Mouse (Mus musculus) small intestine, adult 2 months (tissue): ENCODE results near the gene Fcgrt. TPM values are rescaled to one million over a fixed set of nuclear protein-coding genes. Genes with fewer than 3 reads are reported as not detected.

Experiments
- H3K27ac ChIP-seq: fragments of 200-500 bp; 2 replicates; pipeline ENCODE4 v1.5.1; 2012; ENCODE audit warnings: low read depth, low read length, control low read depth, inconsistent platforms; ENCODE audit not compliant: insufficient read depth
- H3K27me3 ChIP-seq: fragments of 200-500 bp; 2 replicates; pipeline ENCODE4 v1.6.1; 2012; ENCODE audit warnings: mild to moderate bottlenecking, moderate library complexity, low read length, inconsistent platforms; ENCODE audit not compliant: control insufficient read depth, insufficient read depth
- H3K36me3 ChIP-seq: fragments of 200-500 bp; 2 replicates; pipeline ENCODE4 v1.6.1; 2012; ENCODE audit warnings: mild to moderate bottlenecking, low read length, control low read depth, inconsistent platforms; ENCODE audit not compliant: control insufficient read depth, insufficient read depth
- H3K4me1 ChIP-seq: fragments of 200-500 bp; 2 replicates; pipeline ENCODE4 v1.6.1; 2012; ENCODE audit warnings: low read length, inconsistent platforms, mixed read lengths; ENCODE audit not compliant: control insufficient read depth, insufficient read depth, insufficient read length
- H3K4me3 ChIP-seq: fragments of 200-500 bp; 2 replicates; pipeline ENCODE4 v1.5.1; 2012; ENCODE audit warnings: low read depth, mild to moderate bottlenecking, control low read depth, inconsistent platforms, low read length, moderate library complexity
- CTCF ChIP-seq: fragments of 200-500 bp; IDR thresholded peaks from 2 replicates; pipeline ENCODE4 v1.5.1; 2012; ENCODE audit warnings: low read depth, mild to moderate bottlenecking, control low read depth, inconsistent platforms, low read length, moderate library complexity, mixed read lengths; ENCODE audit not compliant: insufficient replicate concordance, insufficient read length; ENCODE audit errors: extremely low read depth
- POLR2A ChIP-seq: fragments of 200-500 bp; IDR thresholded peaks from 2 replicates; pipeline ENCODE4 v1.6.1; 2012; ENCODE audit warnings: low read depth, mild to moderate bottlenecking, control low read depth, inconsistent platforms, low read length, moderate library complexity
- WGBS: fragments of 180-500 bp; shearing (Covaris S2); methylation state at CpG from one replicate; pipeline ENCODE4 v1.1.7; 2018; 5-methylcytosine and 5-hydroxymethylcytosine counted together
- polyA plus RNA-seq: library from polyadenylated mRNA; depleted of rRNA; stranded (reverse); fragments of >200 nt; gene quantifications from 2 replicates; pipeline ENCODE4 v1.2.3, GENCODE M21; 2012

Fcgrt gene
- polyA plus RNA-seq, 1 experiment, result 78.3 TPM

DNA sequence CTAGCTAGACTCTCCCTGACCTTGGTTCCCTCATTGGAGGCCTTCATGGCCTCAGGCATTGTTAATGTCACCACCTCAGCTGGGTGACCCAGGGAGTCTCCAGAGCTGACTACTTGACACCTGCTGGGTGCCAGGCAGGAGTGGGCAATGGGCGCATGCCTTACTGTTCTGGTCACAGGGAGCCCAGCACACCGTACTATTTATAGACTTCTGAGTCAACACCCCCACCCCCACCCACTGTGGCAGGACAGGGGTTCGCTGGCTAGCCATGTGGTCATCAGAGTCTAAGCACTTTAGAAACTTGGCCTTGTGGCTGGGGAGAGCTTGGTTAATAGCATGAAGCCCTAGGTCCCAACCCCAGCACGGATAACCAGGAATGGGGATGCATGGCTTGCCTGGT is 28.2 kb downstream of the Fcgrt start:
- 76% methylated on average over 4 of the region's 4 CpGs for WGBS
- H3K4me3 ChIP-seq, result no peak overlapping the region
- H3K36me3 ChIP-seq, result peaks cover 31% of the 10 kb centered on the region
- TF ChIP-seq POLR2A, result no peak
- no peak for TF ChIP-seq CTCF
- H3K4me1 ChIP-seq, result no peaks in the 10 kb centered on the region; the same call in 1 of the 2 replicates
- no peak overlapping the region for H3K27ac ChIP-seq
- H3K27me3 ChIP-seq, result no peaks in the 10 kb centered on the region

GRCm38 (mm10) chr7:45073949-45074348 is 29.7 kb downstream of the Fcgrt start:
- no peak for TF ChIP-seq CTCF
- TF ChIP-seq POLR2A, result no peak
- H3K4me3 ChIP-seq, result no peak overlapping the region
- no peaks in the 10 kb centered on the region for H3K27me3 ChIP-seq
- no peak overlapping the region for H3K27ac ChIP-seq
- 88% methylated on average over 12 of the region's 12 CpGs for WGBS
- peaks cover 31% of the 10 kb centered on the region for H3K36me3 ChIP-seq
- H3K4me1 ChIP-seq, result no peaks in the 10 kb centered on the region; the same call in 1 of the 2 replicates

DNA sequence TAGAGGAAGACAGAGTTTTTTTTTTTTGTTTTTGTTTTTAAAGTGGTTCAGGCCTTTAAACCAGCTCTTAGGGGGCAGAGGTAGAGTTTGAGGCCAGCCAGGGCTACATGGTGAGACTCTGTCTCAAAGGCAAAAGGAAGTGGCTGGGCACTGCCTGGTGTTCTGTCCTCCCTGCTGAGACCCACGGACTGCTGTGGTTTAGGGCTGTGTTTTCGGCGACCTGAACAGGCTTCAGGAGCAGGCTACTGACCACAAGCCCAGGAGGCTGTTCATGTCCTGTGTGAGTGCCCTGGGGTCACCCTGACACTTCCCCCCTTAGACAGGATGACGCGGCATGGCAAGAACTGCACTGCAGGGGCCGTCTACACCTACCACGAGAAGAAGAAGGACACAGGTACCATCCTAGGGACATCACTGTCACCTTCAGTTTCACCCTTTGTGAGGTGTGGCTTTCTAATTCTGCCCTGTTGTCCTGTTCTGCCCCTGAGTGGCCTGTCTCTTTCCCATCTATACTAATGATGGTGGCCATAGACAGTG is 30.4 kb downstream of the Fcgrt start:
- no peak overlapping the region for H3K4me3 ChIP-seq
- TF ChIP-seq POLR2A (no peak), CTCF (no peak)
- no peaks in the 10 kb centered on the region; the same call in 1 of the 2 replicates for H3K4me1 ChIP-seq
- H3K27me3 ChIP-seq, result no peaks in the 10 kb centered on the region
- H3K27ac ChIP-seq, result no peak overlapping the region
- H3K36me3 ChIP-seq, result peaks cover 31% of the 10 kb centered on the region
- WGBS, result 78% methylated on average over 7 of the region's 7 CpGs

DNA sequence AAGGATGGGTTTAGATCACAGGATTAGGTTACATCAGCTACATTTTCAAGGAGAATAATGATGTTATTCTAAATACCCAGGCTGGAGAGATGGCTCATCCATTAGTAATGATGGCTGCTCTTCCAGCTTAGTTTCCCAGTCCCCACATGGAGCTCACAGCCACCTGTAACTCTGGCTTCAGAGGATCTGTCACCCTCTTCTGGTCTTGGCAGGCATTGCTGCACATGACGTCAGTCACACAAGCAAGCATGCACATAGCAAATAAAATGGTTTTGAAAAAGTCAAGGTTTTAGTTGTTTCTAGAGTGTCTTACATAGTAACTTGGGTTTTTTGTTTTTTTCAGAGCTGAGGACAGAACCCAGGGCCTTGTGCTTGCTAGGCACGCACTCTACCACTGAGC is 31.4 kb downstream of the Fcgrt start:
- 86% methylated on average over 2 of the region's 2 CpGs for WGBS
- TF ChIP-seq CTCF (peak; percentile 29; the same call in 1 of the 2 replicates), POLR2A (no peak)
- H3K4me3 ChIP-seq, result no peak overlapping the region
- H3K36me3 ChIP-seq, result peaks cover 25% of the 10 kb centered on the region
- H3K4me1 ChIP-seq, result no peaks in the 10 kb centered on the region; the same call in 1 of the 2 replicates
- H3K27ac ChIP-seq, result no peak overlapping the region
- H3K27me3 ChIP-seq, result no peaks in the 10 kb centered on the region

GRCm38 (mm10) chr7:45069671-45070070 is 34.0 kb downstream of the Fcgrt start:
- Histone ChIP-seq H3K27me3 (no peaks in the 10 kb centered on the region), H3K27ac (0 out of 2 replicates have a peak overlapping the region, but pooled peaks have one; percentile 37), H3K4me1 (no peaks in the 10 kb centered on the region; the same call in 1 of the 2 replicates), H3K36me3 (peaks cover 5% of the 10 kb centered on the region), H3K4me3 (no peak overlapping the region)
- TF ChIP-seq POLR2A (no peak), CTCF (no peak)
- WGBS, result 76% methylated on average over 2 of the region's 2 CpGs

- Histone ChIP-seq H3K27me3 (no peaks in the 10 kb centered on the region), H3K36me3 (no peaks in the 10 kb centered on the region), H3K27ac (no peak overlapping the region), H3K4me1 (no peaks in the 10 kb centered on the region), H3K4me3 (no peak overlapping the region)
- TF ChIP-seq CTCF (peak; percentile 70; the same call in 1 of the 2 replicates), POLR2A (no peak)
- 8% methylated on average over 5 of the region's 5 CpGs for WGBS
These were observed 35.7 kb downstream of the Fcgrt start for GRCm38 (mm10) chr7:45068000-45068318.

GRCm38 (mm10) chr7:45067190-45067999 is 36.3 kb downstream of the Fcgrt start:
- TF ChIP-seq CTCF, result no peak
- no peak for TF ChIP-seq POLR2A
- H3K4me3 ChIP-seq, result no peak overlapping the region
- no peaks in the 10 kb centered on the region for H3K27me3 ChIP-seq
- H3K27ac ChIP-seq, result no peak overlapping the region
- WGBS, result 87% methylated on average over 4 of the region's 4 CpGs
- H3K36me3 ChIP-seq, result no peaks in the 10 kb centered on the region
- no peaks in the 10 kb centered on the region for H3K4me1 ChIP-seq
